Mouse (Mus musculus) limb, embryonic 14.5 days (tissue): Measurements from ENCODE around the gene Unc13a. TPM values are rescaled to one million over a fixed set of nuclear protein-coding genes. Genes with fewer than 3 reads are reported as not detected.
A peak's percentile ranks its signal among the peaks of the same experiment; 100 is the strongest.

Source experiments
- ATAC-seq: fragments of 200-750 bp; cut with Nextera tagmentation; 2 replicates; pipeline ENCODE4 v1.8.0; 2017; ENCODE audit warnings: low read depth, moderate number of reproducible peaks, moderate TSS enrichment; ENCODE audit not compliant: low FRiP score
- DNase-seq: peaks from one replicate; pipeline ENCODE4 v3.0.0-alpha.2; 2015; ENCODE audit warnings: low spot score
- H3K27ac ChIP-seq: fragments of 300-500 bp; sonication (generic); replicated peaks from 2 replicates; pipeline ENCODE4 v1.5.1; 2014; ENCODE audit warnings: low read depth, mild to moderate bottlenecking, low read length, moderate library complexity, mixed read lengths
- H3K27me3 ChIP-seq: fragments of 300-500 bp; sonication (generic); 2 replicates; pipeline ENCODE4 v1.6.1; 2014; ENCODE audit warnings: low read length, mixed read lengths; ENCODE audit not compliant: control insufficient read depth, insufficient read depth
- H3K36me3 ChIP-seq: fragments of 300-500 bp; sonication (generic); 2 replicates; pipeline ENCODE4 v1.6.1; 2014; ENCODE audit warnings: mild to moderate bottlenecking, low read length, moderate library complexity, mixed read lengths; ENCODE audit not compliant: control insufficient read depth, insufficient read depth
- H3K4me1 ChIP-seq: fragments of 300-500 bp; sonication (generic); 2 replicates; pipeline ENCODE4 v1.6.1; 2014; ENCODE audit warnings: antibody characterized with exemption, low read length, mixed read lengths; ENCODE audit not compliant: control insufficient read depth, insufficient read depth
- H3K4me2 ChIP-seq: fragments of 300-500 bp; sonication (generic); replicated peaks from 2 replicates; pipeline ENCODE4 v1.6.1; 2014; ENCODE audit warnings: low read depth, mild to moderate bottlenecking, low read length, moderate library complexity; ENCODE audit not compliant: severe bottlenecking
- H3K4me3 ChIP-seq: fragments of 300-500 bp; sonication (generic); replicated peaks from 2 replicates; pipeline ENCODE4 v1.5.1; 2014; ENCODE audit warnings: low read length
- H3K9ac ChIP-seq: fragments of 300-500 bp; sonication (generic); 2 replicates; pipeline ENCODE4 v1.6.1; 2014; ENCODE audit warnings: mild to moderate bottlenecking, low read depth, low read length, moderate library complexity; ENCODE audit not compliant: severe bottlenecking
- H3K9me3 ChIP-seq: fragments of 300-500 bp; sonication (generic); 2 replicates; pipeline ENCODE4 v1.6.1; 2016; ENCODE audit warnings: low read length; ENCODE audit not compliant: control insufficient read depth
- POLR2A ChIP-seq: fragments of 200-500 bp; IDR thresholded peaks from 2 replicates; pipeline ENCODE4 v1.8.0; 2012; ENCODE audit warnings: inconsistent platforms, mild to moderate bottlenecking, moderate library complexity, borderline replicate concordance; ENCODE audit not compliant: insufficient read depth, insufficient read length; ENCODE audit errors: extremely low read depth
- WGBS: fragments of 180-500 bp; shearing (Covaris S2); extraction: QIAGEN DNeasy Blood & Tissue Kit; methylation state at CpG from one replicate; pipeline ENCODE4 v1.1.7; 2014; 5-methylcytosine and 5-hydroxymethylcytosine counted together
- polyA plus RNA-seq, 2 experiments: library from polyadenylated mRNA; depleted of rRNA in 1 of 2; stranded (reverse) in 1 of 2; unstranded in 1 of 2; fragments of >200 nt; fragmentation: Nextera tagmentation in 1 of 2; extraction: Ambion mirVana in 1 of 2; gene quantifications; 2 replicates each; pipeline versions ENCODE4 v1.2.1 to v1.2.3; 2012 to 2014

Unc13a gene
- polyA plus RNA-seq, 2 experiments, result 0.39 to 0.91 TPM

GRCm38 (mm10) chr8:71670621-71671548 lies 672 bp downstream of the Unc13a start:
- Histone ChIP-seq H3K4me3 (peak overlapping the region; percentile 35), H3K9ac (no peak overlapping the region)

DNA sequence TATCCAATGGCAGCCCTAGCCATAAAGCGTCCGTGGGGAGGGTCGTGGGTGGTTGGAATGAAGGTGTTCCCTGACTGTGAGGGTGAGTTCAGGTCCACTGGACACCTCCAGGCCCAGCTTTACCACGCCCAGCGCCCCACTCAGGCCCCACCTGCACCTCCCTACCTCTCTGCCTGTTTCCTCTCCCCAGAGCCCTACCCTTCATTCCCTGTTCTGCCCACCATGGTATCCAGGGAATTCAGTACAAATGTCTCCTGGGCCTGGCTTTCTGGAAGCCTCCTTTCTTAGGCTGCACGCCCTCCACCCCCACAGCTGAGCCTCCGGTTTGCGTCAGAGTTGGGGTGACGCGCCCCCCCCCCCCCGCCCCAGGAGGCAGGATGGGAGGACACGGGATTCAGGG lies 1.4 kb downstream of the Unc13a start:
- Histone ChIP-seq H3K4me3 (peak overlapping the region; percentile 35), H3K36me3 (no peaks in the 10 kb centered on the region), H3K27ac (no peak overlapping the region), H3K9ac (no peak overlapping the region), H3K27me3 (peaks cover 33% of the 10 kb centered on the region), H3K4me1 (peaks cover 16% of the 10 kb centered on the region), H3K4me2 (peak overlapping the region; percentile 82), H3K9me3 (no peaks in the 10 kb centered on the region)
- 16% methylated on average over 7 of the region's 12 CpGs for WGBS
- no peak for TF ChIP-seq POLR2A
- no peak for DNase-seq
- ATAC-seq, result no peak

More at GRCm38 (mm10) chr8:71670621-71671548, 672 bp downstream of the Unc13a start:
- no peaks in the 10 kb centered on the region for H3K9me3 ChIP-seq
- DNase-seq (peak; percentile 52), ATAC-seq (peak; percentile 41)
- H3K36me3 ChIP-seq, result no peaks in the 10 kb centered on the region
- 2% methylated on average over 29 of the region's 64 CpGs for WGBS
- H3K4me1 ChIP-seq, result peaks cover 16% of the 10 kb centered on the region
- peak overlapping the region; percentile 82 for H3K4me2 ChIP-seq
- TF ChIP-seq POLR2A, result no peak
- peaks cover 38% of the 10 kb centered on the region for H3K27me3 ChIP-seq
- no peak overlapping the region for H3K27ac ChIP-seq

- no peak for DNase-seq
- Histone ChIP-seq H3K9me3 (no peaks in the 10 kb centered on the region), H3K36me3 (no peaks in the 10 kb centered on the region), H3K9ac (no peak overlapping the region), H3K4me2 (peak overlapping the region; percentile 13; the same call in 1 of the 2 replicates), H3K27me3 (peaks cover 33% of the 10 kb centered on the region), H3K27ac (no peak overlapping the region), H3K4me1 (peaks cover 16% of the 10 kb centered on the region), H3K4me3 (no peak overlapping the region)
- 3% methylated on average over 20 of the region's 21 CpGs for WGBS
- ATAC-seq, result no peak
- no peak for TF ChIP-seq POLR2A
Observed at GRCm38 (mm10) chr8:71668220-71668975, 3.2 kb downstream of the Unc13a start.

DNA sequence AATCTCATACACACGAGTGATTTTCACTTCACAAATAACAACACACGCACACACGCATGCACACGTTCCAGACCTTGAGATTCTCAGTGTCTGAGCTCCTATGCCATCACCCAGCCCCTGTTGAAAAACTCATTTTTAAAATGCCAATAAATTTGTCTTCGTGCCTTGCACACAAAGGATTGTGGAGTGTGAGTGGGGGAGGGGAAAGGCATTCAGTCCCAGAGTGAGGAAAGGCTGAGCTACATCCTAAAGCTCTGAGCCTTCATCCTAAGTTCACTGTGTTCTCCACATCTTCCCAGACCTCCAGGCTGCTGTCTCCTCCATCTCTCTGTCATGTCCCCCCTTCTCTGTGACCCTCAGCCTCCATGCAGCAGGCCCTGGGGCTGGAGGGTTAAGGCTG lies 4.3 kb downstream of the Unc13a start:
- Histone ChIP-seq H3K4me2 (no peak overlapping the region), H3K4me1 (peaks cover 16% of the 10 kb centered on the region), H3K9me3 (no peaks in the 10 kb centered on the region), H3K4me3 (no peak overlapping the region), H3K27me3 (peaks cover 33% of the 10 kb centered on the region), H3K27ac (no peak overlapping the region), H3K9ac (no peak overlapping the region), H3K36me3 (no peaks in the 10 kb centered on the region)
- 41% methylated on average over 5 of the region's 5 CpGs for WGBS
- no peak for ATAC-seq
- no peak for TF ChIP-seq POLR2A
- DNase-seq, result no peak

GRCm38 (mm10) chr8:71666855-71667254 lies 4.7 kb downstream of the Unc13a start:
- TF ChIP-seq POLR2A, result no peak
- no peaks in the 10 kb centered on the region for H3K9me3 ChIP-seq
- ATAC-seq, result no peak
- no peaks in the 10 kb centered on the region for H3K36me3 ChIP-seq
- DNase-seq, result no peak
- WGBS, result 12% methylated on average over 1 of the region's 1 CpGs
- H3K27ac ChIP-seq, result no peak overlapping the region
- H3K27me3 ChIP-seq, result peaks cover 33% of the 10 kb centered on the region
- no peak overlapping the region for H3K4me3 ChIP-seq
- no peak overlapping the region for H3K9ac ChIP-seq
- H3K4me1 ChIP-seq, result peaks cover 15% of the 10 kb centered on the region
- H3K4me2 ChIP-seq, result no peak overlapping the region
